Mouse (Mus musculus): Measurements from ENCODE around the gene D930048N14Rik. TPM values are rescaled to one million over a fixed set of nuclear protein-coding genes. Genes with fewer than 3 reads are reported as not detected.

The D930048N14Rik gene
- total and polyA plus RNA-seq, 3 experiments: 0.39 to 2.1 TPM; not detected in 1

- TF ChIP-seq MEF2A (IDR thresholded peaks at IDR 0.05; ENCODE audit: extremely low read depth, insufficient replicate concordance, low read depth, low read length, poor library complexity, severe bottlenecking) (no peak), ZNF384 (IDR thresholded peaks at IDR 0.05; ENCODE audit: low read depth, low read length) (no peak), MAX (IDR thresholded peaks at IDR 0.05; ENCODE audit: low read length) (no peak), SMC3 (IDR thresholded peaks at IDR 0.05; ENCODE audit: low read depth, low read length) (peak; percentile 98), JUND (IDR thresholded peaks at IDR 0.05; ENCODE audit: low read depth, low read length) (no peak), RCOR1 (IDR thresholded peaks at IDR 0.05; ENCODE audit: low read depth, low read length) (no peak), POLR2AphosphoS2 (IDR thresholded peaks at IDR 0.05; ENCODE audit: low read length) (no peak), NELFE (IDR thresholded peaks at IDR 0.05; ENCODE audit: low read depth, low read length) (no peak), MAFK (IDR thresholded peaks at IDR 0.05; ENCODE audit: borderline replicate concordance, low read depth, low read length) (no peak), ZMIZ1 (IDR thresholded peaks at IDR 0.05; ENCODE audit: low read depth, low read length) (no peak), TAL1 (IDR thresholded peaks at IDR 0.05; ENCODE audit: low read length) (no peak), EP300 (IDR thresholded peaks at IDR 0.05; ENCODE audit: low read depth in 1 of 2, low read length in 2 of 2) (no peak; a peak in 1 of 4 replicates), ELF1 (IDR thresholded peaks at IDR 0.05; ENCODE audit: low read depth, low read length) (no peak), KAT2A (conservative IDR thresholded peaks at IDR 0.05; ENCODE audit: low read depth, low read length) (no peak), CTCF (IDR thresholded peaks at IDR 0.05 in 2 of 3, conservative IDR thresholded peaks at IDR 0.05 in 1 of 3; ENCODE audit: control insufficient read depth in 1 of 3, insufficient read depth in 1 of 3, low read depth in 2 of 3, low read length in 3 of 3, poor library complexity in 1 of 3, severe bottlenecking in 1 of 3) (peak in 2 of 3 experiments; percentile 96 to 98; a peak in 5 of 6 replicates), TCF12 (IDR thresholded peaks at IDR 0.05; ENCODE audit: low read depth, low read length) (peak; percentile 43; the same call in 1 of the 2 replicates), RAD21 (IDR thresholded peaks at IDR 0.05; ENCODE audit: low read depth, low read length) (peak; percentile 99), MYB (IDR thresholded peaks at IDR 0.05; ENCODE audit: low read depth, low read length) (no peak), ETS1 (IDR thresholded peaks at IDR 0.05; ENCODE audit: low read depth, low read length) (no peak), ZKSCAN1 (IDR thresholded peaks at IDR 0.05; ENCODE audit: low read depth, low read length) (no peak), CHD1 (IDR thresholded peaks at IDR 0.05; ENCODE audit: low read depth, low read length) (no peak), ZC3H11A (IDR thresholded peaks at IDR 0.05; ENCODE audit: low read depth, low read length) (peak; percentile 98)
These were observed 30.7 kb downstream of the D930048N14Rik start (continued) for GRCm38 (mm10) chr11:51681324-51681975.

GRCm38 (mm10) chr11:51681976-51682374 lies 31.2 kb downstream of the D930048N14Rik start:
- Histone ChIP-seq H3K79me2 (ENCODE audit: control insufficient read depth, insufficient read depth, low read length, poor library complexity) (no peaks in the 10 kb centered on the region; the same call in 1 of the 2 replicates), H3K9ac (ENCODE audit: control insufficient read depth, low read depth, low read length, poor library complexity, severe bottlenecking) (peak overlapping the region; percentile 61), H3K4me1 (ENCODE audit: control insufficient read depth in 1 of 2, insufficient read depth in 2 of 2, low read length in 2 of 2) (peaks cover 0 to 10% of the 10 kb centered on the region in 2 experiments; a peak in 3 of 4 replicates), H3K9me3 (replicated peaks; ENCODE audit: insufficient read depth, low read length) (no peaks in the 10 kb centered on the region), H3K4me3 (ENCODE audit: control insufficient read depth in 1 of 2, insufficient read depth in 1 of 2, low read depth in 2 of 2, low read length in 2 of 2) (peak overlapping the region; percentile 11 to 52), H3K36me3 (ENCODE audit: control insufficient read depth in 1 of 2, insufficient read depth in 2 of 2, low read length in 2 of 2) (peaks cover 0 to 6% of the 10 kb centered on the region in 2 experiments; a peak in 2 of 4 replicates), H3K27me3 (ENCODE audit: control insufficient read depth in 1 of 2, insufficient read depth in 2 of 2, low read length in 2 of 2) (no peaks in the 10 kb centered on the region), H3K27ac (ENCODE audit: control insufficient read depth, low read depth, low read length) (no peak overlapping the region)
- peak; percentile 62 for TF ChIP-seq USF1 (IDR thresholded peaks at IDR 0.05; ENCODE audit: low read depth, low read length)
- TF ChIP-seq SIN3A (IDR thresholded peaks at IDR 0.05; ENCODE audit: low read length): peak; percentile 60
- TF ChIP-seq MYB (IDR thresholded peaks at IDR 0.05; ENCODE audit: low read depth, low read length): no peak
- no peak for TF ChIP-seq RCOR1 (IDR thresholded peaks at IDR 0.05; ENCODE audit: low read depth, low read length)
- no peak for DNase-seq (ENCODE audit: low read depth, low spot score)
